Mouse (Mus musculus): ENCODE results near the gene Patj. TPM values are rescaled to one million over a fixed set of nuclear protein-coding genes. Genes with fewer than 3 reads are reported as not detected.

The Patj gene
- total RNA-seq, 2 experiments from 2014 or later, result 15.7 to 17.2 TPM

GRCm38 (mm10) chr4:98767134-98768133, 371.8 kb downstream of the Patj start:
- intact Hi-C loops (cut with DNase I), result no loop called here
- no peak for DNase-seq

Small RNAs within 50 kb of the gene (microRNA-seq; reads per million reads assigned to microRNA genes)
- gene Gm22625, result 0 reads per million in 2 experiments
- gene Gm26154, result 0 reads per million in 2 experiments

Other genes with a start within 250 kb of the Patj start
- 10 to 100 TPM; 44.0 to 44.7 TPM for gene Tm2d1, start 12.5 kb upstream of the Patj start, total RNA-seq (2021)

Measured in heart, postnatal 10 days (tissue).